Mouse (Mus musculus) forebrain, embryonic 14.5 days (tissue): ENCODE measurements around the gene Fam57a. TPM values are rescaled to one million over a fixed set of nuclear protein-coding genes. Genes with fewer than 3 reads are reported as not detected.
A peak's percentile ranks its signal among the peaks of the same experiment; 100 is the strongest.

Source experiments
- ATAC-seq: fragments of 200-750 bp; cut with Nextera tagmentation; 2 replicates; pipeline ENCODE4 v1.8.0; 2017; ENCODE audit warnings: mild to moderate bottlenecking, moderate library complexity
- DNase-seq: peaks from one replicate; pipeline ENCODE4 v3.0.0-alpha.2; 2015; ENCODE audit warnings: low spot score
- H3K27ac ChIP-seq: fragments of 300-500 bp; sonication (generic); 2 replicates; pipeline ENCODE4 v1.5.1; 2014; ENCODE audit warnings: low read depth, mild to moderate bottlenecking, control low read depth, low read length, moderate library complexity
- H3K27me3 ChIP-seq: fragments of 300-500 bp; sonication (generic); replicated peaks from 2 replicates; pipeline ENCODE4 v1.6.1; 2014; ENCODE audit warnings: low read length, control low read depth, mixed read lengths; ENCODE audit not compliant: control insufficient read depth, insufficient read depth
- H3K36me3 ChIP-seq: fragments of 300-500 bp; sonication (generic); 2 replicates; pipeline ENCODE4 v1.6.1; 2014; ENCODE audit warnings: low read length, control low read depth; ENCODE audit not compliant: control insufficient read depth, insufficient read depth
- H3K4me1 ChIP-seq: fragments of 300-500 bp; sonication (generic); 2 replicates; pipeline ENCODE4 v1.6.1; 2014; ENCODE audit warnings: antibody characterized with exemption, low read length, control low read depth; ENCODE audit not compliant: control insufficient read depth, insufficient read depth
- H3K4me2 ChIP-seq: fragments of 300-500 bp; sonication (generic); 2 replicates; pipeline ENCODE4 v1.6.1; 2014; ENCODE audit warnings: mild to moderate bottlenecking, control low read depth, low read length
- H3K4me3 ChIP-seq: fragments of 300-500 bp; sonication (generic); 2 replicates; pipeline ENCODE4 v1.5.1; 2014; ENCODE audit warnings: low read depth, low read length, control low read depth
- H3K9ac ChIP-seq: fragments of 300-500 bp; sonication (generic); 2 replicates; pipeline ENCODE4 v1.6.1; 2014; ENCODE audit warnings: mild to moderate bottlenecking, low read length, control low read depth, moderate library complexity
- H3K9me3 ChIP-seq: fragments of 300-500 bp; sonication (generic); replicated peaks from 2 replicates; pipeline ENCODE4 v1.6.1; 2016; ENCODE audit warnings: low read length, control low read depth, mixed read lengths; ENCODE audit not compliant: control insufficient read depth
- WGBS: fragments of 180-500 bp; shearing (Covaris S2); extraction: QIAGEN DNeasy Blood & Tissue Kit; methylation state at CpG from one replicate; pipeline ENCODE4 v1.1.7; 2014; 5-methylcytosine and 5-hydroxymethylcytosine counted together
- polyA plus RNA-seq: library from polyadenylated mRNA; unstranded; fragments of >200 nt; fragmentation: Nextera tagmentation; extraction: Ambion mirVana; gene quantifications from 2 replicates; pipeline ENCODE4 v1.2.1, GENCODE M21; 2014

Gene Fam57a
- polyA plus RNA-seq, 1 experiment from 2014 or later = 26.1 TPM

DNA sequence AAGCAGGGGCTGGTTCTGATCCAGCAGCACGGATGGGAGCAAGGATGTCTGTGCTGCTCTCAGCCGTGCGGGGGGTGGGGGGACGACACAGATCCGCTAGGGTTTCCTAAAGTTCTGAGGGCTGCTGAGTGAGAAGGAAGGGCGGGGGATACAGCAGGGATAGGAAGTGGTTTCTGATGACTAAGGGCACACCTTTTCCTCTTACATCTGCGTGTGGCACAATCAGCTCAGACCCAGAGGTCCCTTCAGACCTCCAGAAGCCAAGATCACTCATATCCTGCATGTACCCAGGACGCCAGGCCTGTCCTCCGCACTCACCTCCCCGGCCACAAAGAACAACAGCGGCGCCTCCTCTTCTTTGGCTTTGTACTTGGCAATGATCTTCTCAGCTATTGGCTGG, 81.8 kb downstream of the Fam57a start:
- DNase-seq (no peak), ATAC-seq (no peak)
- WGBS = 72% methylated on average over 12 of the region's 12 CpGs
- Histone ChIP-seq H3K4me1 (peaks cover 18% of the 10 kb centered on the region), H3K4me3 (no peak overlapping the region), H3K27me3 (no peaks in the 10 kb centered on the region), H3K9ac (peak overlapping the region; percentile 14), H3K36me3 (0 out of 2 replicates have a peak, but pooled peaks cover 3% of the 10 kb centered on the region), H3K27ac (no peak overlapping the region), H3K9me3 (no peaks in the 10 kb centered on the region), H3K4me2 (no peak overlapping the region)

DNA sequence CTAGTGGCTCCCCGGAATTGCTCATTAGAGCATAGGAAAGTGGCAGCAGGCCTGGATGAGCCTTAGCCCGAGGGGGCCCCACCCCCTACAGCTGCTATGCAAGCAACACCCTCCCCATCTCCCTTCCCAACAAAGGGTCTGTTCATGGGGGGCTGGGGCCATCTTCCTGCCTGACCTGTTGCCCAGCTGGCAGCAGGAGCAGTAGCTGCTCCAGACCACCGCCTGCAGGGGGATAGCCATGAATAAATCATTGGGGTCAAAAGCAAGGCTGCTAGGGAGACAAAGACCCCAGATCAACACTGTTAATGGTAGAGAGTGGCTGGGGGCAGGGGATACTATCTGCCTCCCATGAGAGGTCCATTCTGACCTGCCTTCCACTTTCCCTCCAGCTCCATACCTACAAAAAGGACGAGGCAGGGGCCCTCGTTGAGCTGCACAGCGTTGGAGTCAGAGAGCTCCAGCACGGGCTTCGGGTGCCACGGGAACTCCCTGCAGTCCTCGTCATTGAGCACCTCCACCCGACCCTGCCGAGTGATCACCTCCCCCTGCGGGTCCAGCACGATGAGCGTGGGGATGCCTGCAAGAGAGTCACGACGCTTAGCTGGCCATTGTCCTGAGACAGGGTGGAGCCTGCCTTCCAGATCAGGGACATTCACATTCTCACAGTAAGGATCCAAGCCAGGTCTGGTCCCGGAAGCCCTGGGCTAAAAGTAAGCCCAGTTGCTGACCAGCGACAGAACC, 83.3 kb downstream of the Fam57a start:
- Histone ChIP-seq H3K4me1 (peaks cover 25% of the 10 kb centered on the region), H3K9ac (peak overlapping the region; percentile 32), H3K4me3 (no peak overlapping the region), H3K27me3 (no peaks in the 10 kb centered on the region), H3K36me3 (0 out of 2 replicates have a peak, but pooled peaks cover 3% of the 10 kb centered on the region), H3K4me2 (no peak overlapping the region), H3K27ac (no peak overlapping the region), H3K9me3 (no peaks in the 10 kb centered on the region)
- ATAC-seq (no peak), DNase-seq (no peak)
- WGBS = 13% methylated on average over 19 of the region's 19 CpGs

Other genes with a start within 250 kb of the Fam57a start
- 1.6 and 2.8 TPM in 2 replicates for gene Rph3al, start 241.2 kb upstream of the Fam57a start, polyA plus RNA-seq
- 1.8 and 2.5 TPM in 2 replicates for gene 1700016K19Rik, start 179.8 kb upstream of the Fam57a start, polyA plus RNA-seq
- gene Rflnb, start 151.9 kb upstream of the Fam57a start, polyA plus RNA-seq = 3.6 and 4.6 TPM in 2 replicates
- gene Vps53, start within 50 bp of the Fam57a start, polyA plus RNA-seq = 63.8 and 67.9 TPM in 2 replicates
- gene Dbil5, start 37.9 kb downstream of the Fam57a start, polyA plus RNA-seq = not detected in 2 replicates
- 25.0 and 25.7 TPM in 2 replicates for gene Gemin4, start 38.0 kb downstream of the Fam57a start, polyA plus RNA-seq
- gene Mrm3, start 64.0 kb downstream of the Fam57a start, polyA plus RNA-seq = 21.6 and 23.8 TPM in 2 replicates
- 137 and 144 TPM in 2 replicates for gene Glod4, start 64.1 kb downstream of the Fam57a start, polyA plus RNA-seq
- 19.3 and 21.2 TPM in 2 replicates for gene Nxn, start 219.5 kb downstream of the Fam57a start, polyA plus RNA-seq
- 125 TPM in 2 replicates for gene Timm22, start 227.3 kb downstream of the Fam57a start, polyA plus RNA-seq